Comparison of ENCODE assay signal across 16 mouse cellular contexts in the genomic region with DNA sequence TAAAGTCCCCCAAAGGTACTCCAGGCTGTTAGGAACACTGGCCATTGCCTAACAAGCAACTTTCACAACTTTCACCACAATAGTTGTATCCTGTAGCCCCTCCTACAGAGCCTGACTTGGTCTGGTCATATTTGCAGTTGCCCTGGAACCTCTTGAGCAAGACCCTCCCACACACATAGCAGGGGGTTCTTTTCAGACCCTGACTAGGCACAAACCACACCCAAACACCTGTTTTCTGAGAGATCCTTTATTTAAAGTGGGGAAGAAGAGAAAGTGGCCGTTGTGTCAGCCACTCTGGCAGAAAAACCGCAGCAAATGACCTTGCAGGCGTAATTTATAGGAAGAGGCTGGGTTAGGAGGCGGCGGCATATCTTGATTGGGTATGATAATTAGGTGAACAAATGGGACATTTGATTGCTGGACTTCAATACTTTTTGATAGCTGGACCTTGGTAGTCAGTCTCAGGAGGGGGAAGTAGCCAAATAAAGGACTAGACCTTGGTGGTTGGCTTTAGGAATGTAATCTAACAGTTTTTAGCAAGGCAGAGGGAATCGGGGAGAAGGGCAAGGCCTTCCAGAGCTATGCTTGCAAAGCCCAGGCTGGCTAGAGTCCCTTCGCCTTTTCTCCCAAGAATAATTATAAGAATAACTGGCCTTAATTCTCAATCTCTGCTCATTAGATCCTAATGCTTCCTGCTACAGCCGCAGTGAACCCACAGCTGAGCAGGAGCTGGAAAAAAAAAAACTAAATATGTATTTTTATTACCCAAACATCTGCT. TPM values are rescaled to one million over a fixed set of nuclear protein-coding genes. Genes with fewer than 3 reads are reported as not detected.
DNase-seq lines count a peak whose midpoint lies in the region; TF ChIP-seq lines count a peak whose summit lies in the region.
"Had no signal": no experiment of that assay in that cellular context is flagged by ENCODE, and none has a peak within 500 bp of the region (broad histone marks: within the 10 kb centered on the region; RNA-seq: fewer than 3 reads in every experiment).

No protein-coding gene starts in this region.

- DNase-seq in ovary, adult 18-20 months (ENCODE audit: low spot score): peak; percentile 63
- DNase-seq in ovary, postnatal 14 days (ENCODE audit: low spot score): no peak
- DNase-seq in WW6 (ENCODE audit: low read depth, low spot score): peak; percentile 11
- no peak for DNase-seq in right cerebral cortex, postnatal 14 days
- no peak for DNase-seq in cerebellum, postnatal 25 days
- DNase-seq: cerebellum, adult 8-10 months; gastrocnemius, postnatal 10 days; kidney, adult 9 months; layer of hippocampus, adult 9-11 months; right cerebral cortex, postnatal 25 days had no signal

- H3K4me1 ChIP-seq in brown adipose tissue, adult 24 weeks (ENCODE audit: control insufficient read depth, insufficient read depth, insufficient read length, low read length): peaks cover 12% of the 10 kb centered on the region
- peaks cover 27% of the 10 kb centered on the region for H3K4me1 ChIP-seq in small intestine, adult 2 months (ENCODE audit: control insufficient read depth, insufficient read depth, insufficient read length, low read length)
- H3K4me1 ChIP-seq: hindbrain, embryonic 15.5 days; midbrain, embryonic 10.5 days had no signal

- no peaks in the 10 kb centered on the region for H3K36me3 ChIP-seq in small intestine, adult 2 months (ENCODE audit: control insufficient read depth, insufficient read depth, low read length)
- H3K36me3 ChIP-seq: heart, embryonic 15.5 days; hindbrain, embryonic 15.5 days; limb, embryonic 15.5 days; midbrain, embryonic 10.5 days had no signal

- H3K27ac ChIP-seq in brown adipose tissue, adult 24 weeks (replicated peaks; ENCODE audit: low read depth, low read length): peak overlapping the region; percentile 40; the same call in 1 of the 2 replicates
- peak overlapping the region; percentile 58; the same call in 1 of the 2 replicates for H3K27ac ChIP-seq in small intestine, adult 2 months (ENCODE audit: insufficient read depth, low read depth, low read length)
- H3K27ac ChIP-seq: heart, embryonic 15.5 days; hindbrain, embryonic 15.5 days; midbrain, embryonic 10.5 days had no signal

- no peak overlapping the region for H3K4me3 ChIP-seq in brown adipose tissue, adult 24 weeks (ENCODE audit: insufficient read depth, low read depth, low read length)
- no peak overlapping the region for H3K4me3 ChIP-seq in small intestine, adult 2 months (ENCODE audit: low read depth, low read length)
- H3K4me3 ChIP-seq: heart, embryonic 15.5 days; hindbrain, embryonic 15.5 days; limb, embryonic 15.5 days; midbrain, embryonic 10.5 days had no signal

- H3K27me3 ChIP-seq in small intestine, adult 2 months (ENCODE audit: control insufficient read depth, insufficient read depth, low read length): no peaks in the 10 kb centered on the region
- H3K27me3 ChIP-seq: heart, embryonic 15.5 days; hindbrain, embryonic 15.5 days; limb, embryonic 15.5 days had no signal

- peak; percentile 51; the same call in 1 of the 2 replicates for TF ChIP-seq POLR2A in small intestine, adult 2 months (IDR thresholded peaks at IDR 0.05; ENCODE audit: low read depth, low read length)

- WGBS in small intestine, adult 2 months: 30% methylated on average over 8 of the region's 8 CpGs

- no peak for TF ChIP-seq CTCF in small intestine, adult 2 months (IDR thresholded peaks at IDR 0.05; ENCODE audit: extremely low read depth, insufficient read length, insufficient replicate concordance, low read depth, low read length)

RNA-seq across cellular contexts. Expression of a gene that starts 56.4 kb away (rescaled TPM):
- polyA plus RNA-seq in brown adipose tissue, adult 24 weeks (2012; ENCODE audit: insufficient read depth, insufficient read length, missing spikeins): 34.1 and 40.5 TPM in 2 replicates
- polyA plus RNA-seq in small intestine, adult 2 months (2012; rRNA removed): 17.5 and 20.1 TPM in 2 replicates

Comparison
In these comparisons a context has a peak if more than half of its experiments do, and no peak if none do; other contexts are left out.
1. DNase-seq: peak in ovary, adult 18-20 months (single experiment) and WW6 (single experiment); none in ovary, postnatal 14 days (single experiment), right cerebral cortex, postnatal 14 days (single experiment) and cerebellum, postnatal 25 days (0 of 2).